Mouse (Mus musculus) ES-Bruce4 (cell line): ENCODE measurements around the gene Trex2. TPM values are rescaled to one million over a fixed set of nuclear protein-coding genes. Genes with fewer than 3 reads are reported as not detected.
A peak's percentile ranks its signal among the peaks of the same experiment; 100 is the strongest.

ENCODE experiments used
- H3K27ac ChIP-seq: 2 replicates; pipeline ENCODE4 v1.5.1; 2012; ENCODE audit warnings: low read length, inconsistent platforms; ENCODE audit not compliant: insufficient read depth
- H3K27me3 ChIP-seq: 2 replicates; pipeline ENCODE4 v1.6.1; 2012; ENCODE audit warnings: mild to moderate bottlenecking, low read length, inconsistent platforms; ENCODE audit not compliant: control insufficient read depth, poor library complexity, insufficient read depth, severe bottlenecking
- H3K36me3 ChIP-seq: 2 replicates; pipeline ENCODE4 v1.6.1; 2012; ENCODE audit warnings: inconsistent platforms, mild to moderate bottlenecking, low read length, moderate library complexity; ENCODE audit not compliant: control insufficient read depth, poor library complexity, insufficient read depth, severe bottlenecking
- H3K4me1 ChIP-seq: one replicate; pipeline ENCODE4 v1.8.1; 2011; ENCODE audit warnings: low read length; ENCODE audit not compliant: control insufficient read depth, insufficient read depth
- H3K4me3 ChIP-seq: 2 replicates; pipeline ENCODE4 v1.5.1; 2011; ENCODE audit warnings: low read depth, mild to moderate bottlenecking, low read length
- H3K9ac ChIP-seq: 2 replicates; pipeline ENCODE4 v1.6.1; 2012; ENCODE audit warnings: low read depth, mild to moderate bottlenecking, inconsistent platforms; ENCODE audit not compliant: poor library complexity, severe bottlenecking
- H3K9me3 ChIP-seq: replicated peaks from 2 replicates; pipeline ENCODE4 v1.6.1; 2012; ENCODE audit warnings: mild to moderate bottlenecking, low read length, inconsistent platforms; ENCODE audit not compliant: control insufficient read depth, poor library complexity, insufficient read depth, severe bottlenecking
- CTCF ChIP-seq: IDR thresholded peaks from one replicate; pipeline ENCODE4 v1.8.1; 2011; ENCODE audit warnings: low read depth, low read length
- EP300 ChIP-seq: IDR thresholded peaks from 2 replicates; pipeline ENCODE4 v1.6.1; 2011; ENCODE audit warnings: low read depth, low read length; ENCODE audit not compliant: insufficient read depth
- POLR2A ChIP-seq: IDR thresholded peaks from one replicate; pipeline ENCODE4 v1.8.1; 2011; ENCODE audit warnings: low read length; ENCODE audit not compliant: insufficient read depth
- polyA plus RNA-seq: library from polyadenylated mRNA; stranded (reverse); fragments of >200 nt; gene quantifications from 2 replicates; pipeline ENCODE4 v1.2.4, GENCODE M21; 2011; ENCODE audit warnings: low read depth; ENCODE audit not compliant: missing spikeins, insufficient read depth, insufficient read length

Trex2 gene
- polyA plus RNA-seq, 1 experiment = not detected

GRCm38 (mm10) chrX:73451949-73452348 lies 16.8 kb upstream of the Trex2 start:
- no peak overlapping the region for H3K4me3 ChIP-seq
- H3K9ac ChIP-seq = no peak overlapping the region
- no peak for TF ChIP-seq POLR2A
- TF ChIP-seq CTCF = peak; percentile 77
- TF ChIP-seq EP300 = no peak
- H3K27me3 ChIP-seq = no peaks in the 10 kb centered on the region
- no peaks in the 10 kb centered on the region for H3K9me3 ChIP-seq
- no peaks in the 10 kb centered on the region for H3K4me1 ChIP-seq
- no peaks in the 10 kb centered on the region for H3K36me3 ChIP-seq
- no peak overlapping the region for H3K27ac ChIP-seq

- no peak for TF ChIP-seq POLR2A
- TF ChIP-seq EP300 = no peak
- TF ChIP-seq CTCF = no peak
- no peaks in the 10 kb centered on the region for H3K27me3 ChIP-seq
- no peaks in the 10 kb centered on the region for H3K9me3 ChIP-seq
Measured at GRCm38 (mm10) chrX:73441428-73441827, 6.3 kb upstream of the Trex2 start.

GRCm38 (mm10) chrX:73432850-73433249 lies 2.3 kb downstream of the Trex2 start:
- H3K27me3 ChIP-seq = no peaks in the 10 kb centered on the region
- H3K9me3 ChIP-seq = no peaks in the 10 kb centered on the region
- H3K4me1 ChIP-seq = no peaks in the 10 kb centered on the region
- H3K9ac ChIP-seq = no peak overlapping the region
- no peak for TF ChIP-seq POLR2A
- TF ChIP-seq EP300 = no peak
- TF ChIP-seq CTCF = no peak
- no peak overlapping the region for H3K27ac ChIP-seq
- H3K4me3 ChIP-seq = no peak overlapping the region
- no peaks in the 10 kb centered on the region for H3K36me3 ChIP-seq

More at GRCm38 (mm10) chrX:73441428-73441827, 6.3 kb upstream of the Trex2 start:
- Histone ChIP-seq H3K36me3 (peaks cover 5% of the 10 kb centered on the region; the same call in 1 of the 2 replicates), H3K4me3 (no peak overlapping the region), H3K4me1 (no peaks in the 10 kb centered on the region), H3K27ac (no peak overlapping the region), H3K9ac (no peak overlapping the region)

GRCm38 (mm10) chrX:73430036-73430435 lies 5.1 kb downstream of the Trex2 start:
- no peaks in the 10 kb centered on the region for H3K9me3 ChIP-seq
- H3K4me3 ChIP-seq = no peak overlapping the region
- no peak overlapping the region for H3K9ac ChIP-seq
- no peak overlapping the region for H3K27ac ChIP-seq
- no peaks in the 10 kb centered on the region for H3K4me1 ChIP-seq
- H3K36me3 ChIP-seq = no peaks in the 10 kb centered on the region
- TF ChIP-seq EP300 (no peak), CTCF (no peak), POLR2A (no peak)
- no peaks in the 10 kb centered on the region for H3K27me3 ChIP-seq

GRCm38 (mm10) chrX:73412767-73413166 lies 22.4 kb downstream of the Trex2 start:
- Histone ChIP-seq H3K27ac (no peak overlapping the region), H3K36me3 (no peaks in the 10 kb centered on the region), H3K9ac (no peak overlapping the region), H3K9me3 (no peaks in the 10 kb centered on the region), H3K4me1 (no peaks in the 10 kb centered on the region), H3K4me3 (no peak overlapping the region), H3K27me3 (no peaks in the 10 kb centered on the region)
- TF ChIP-seq EP300 (no peak), CTCF (no peak), POLR2A (no peak)

- TF ChIP-seq POLR2A (no peak), EP300 (no peak), CTCF (no peak)
- Histone ChIP-seq H3K9me3 (no peaks in the 10 kb centered on the region), H3K36me3 (no peaks in the 10 kb centered on the region), H3K27me3 (no peaks in the 10 kb centered on the region), H3K4me3 (no peak within 1 kb of the TSS), H3K27ac (no peak within 1 kb of the TSS), H3K9ac (no peak within 1 kb of the TSS), H3K4me1 (no peaks in the 10 kb centered on the region)
Measured at GRCm38 (mm10) chrX:73410880-73411517, 24.1 kb downstream of the Trex2 start, which contains the start of gene Zfp92. Gene Zfp92 (plus strand): TSS chrX:73411096.
